Mouse (Mus musculus) hindbrain, postnatal 0 days (tissue): ENCODE data around the gene Eif5. TPM values are rescaled to one million over a fixed set of nuclear protein-coding genes. Genes with fewer than 3 reads are reported as not detected.

Experiments
- ATAC-seq: fragments of 200-750 bp; cut with Nextera tagmentation; 2 replicates; pipeline ENCODE4 v1.8.0; 2017; ENCODE audit warnings: mild to moderate bottlenecking, moderate TSS enrichment, moderate library complexity
- DNase-seq: peaks from one replicate; pipeline ENCODE4 v3.0.0-alpha.2; 2015; ENCODE audit warnings: low spot score
- H3K27ac ChIP-seq: fragments of 300-500 bp; sonication (generic); 2 replicates; pipeline ENCODE4 v1.5.1; 2014; ENCODE audit warnings: mild to moderate bottlenecking
- H3K27me3 ChIP-seq: fragments of 300-500 bp; sonication (generic); 2 replicates; pipeline ENCODE4 v1.6.1; 2014; ENCODE audit warnings: low read length, mixed read lengths; ENCODE audit not compliant: insufficient read depth
- H3K36me3 ChIP-seq: fragments of 300-500 bp; sonication (generic); 2 replicates; pipeline ENCODE4 v1.6.1; 2014; ENCODE audit warnings: low read length, mixed read lengths; ENCODE audit not compliant: insufficient read depth
- H3K4me1 ChIP-seq: fragments of 300-500 bp; sonication (generic); 2 replicates; pipeline ENCODE4 v1.6.1; 2014; ENCODE audit warnings: antibody characterized with exemption, low read length, mixed read lengths; ENCODE audit not compliant: insufficient read depth
- H3K4me2 ChIP-seq: fragments of 300-500 bp; sonication (generic); 2 replicates; pipeline ENCODE4 v1.6.1; 2014; ENCODE audit warnings: low read depth, mild to moderate bottlenecking, low read length, moderate library complexity, mixed read lengths
- H3K4me3 ChIP-seq: fragments of 300-500 bp; sonication (generic); 2 replicates; pipeline ENCODE4 v1.5.1; 2014; ENCODE audit warnings: low read length
- H3K9ac ChIP-seq: fragments of 300-500 bp; sonication (generic); replicated peaks from 2 replicates; pipeline ENCODE4 v1.6.1; 2014; ENCODE audit warnings: mild to moderate bottlenecking, low read length, moderate library complexity, mixed read lengths
- H3K9me3 ChIP-seq: fragments of 300-500 bp; sonication (generic); 2 replicates; pipeline ENCODE4 v1.6.1; 2016; ENCODE audit warnings: low read length, mixed read lengths
- CTCF ChIP-seq: IDR thresholded peaks from 2 replicates; pipeline ENCODE4 v1.5.1; 2016; ENCODE audit warnings: antibody characterized with exemption, control low read depth, low read depth
- WGBS: fragments of 180-500 bp; shearing (Covaris S2); extraction: QIAGEN DNeasy Blood & Tissue Kit; methylation state at CpG from one replicate; pipeline ENCODE4 v1.1.7; 2014; 5-methylcytosine and 5-hydroxymethylcytosine counted together
- polyA plus RNA-seq: library from polyadenylated mRNA; unstranded; fragments of >200 nt; fragmentation: Nextera tagmentation; extraction: Ambion mirVana; gene quantifications from 2 replicates; pipeline ENCODE4 v1.2.1, GENCODE M21; 2015
- total RNA-seq: library from RNA; depleted of rRNA; stranded (reverse); fragments of >200 nt; gene quantifications from 2 replicates; pipeline ENCODE4 v1.2.3, GENCODE M21; 2014; rRNA removed

Eif5 gene
- total RNA-seq (197 and 343 TPM in 2 replicates), polyA plus RNA-seq (576 and 621 TPM in 2 replicates)

DNA sequence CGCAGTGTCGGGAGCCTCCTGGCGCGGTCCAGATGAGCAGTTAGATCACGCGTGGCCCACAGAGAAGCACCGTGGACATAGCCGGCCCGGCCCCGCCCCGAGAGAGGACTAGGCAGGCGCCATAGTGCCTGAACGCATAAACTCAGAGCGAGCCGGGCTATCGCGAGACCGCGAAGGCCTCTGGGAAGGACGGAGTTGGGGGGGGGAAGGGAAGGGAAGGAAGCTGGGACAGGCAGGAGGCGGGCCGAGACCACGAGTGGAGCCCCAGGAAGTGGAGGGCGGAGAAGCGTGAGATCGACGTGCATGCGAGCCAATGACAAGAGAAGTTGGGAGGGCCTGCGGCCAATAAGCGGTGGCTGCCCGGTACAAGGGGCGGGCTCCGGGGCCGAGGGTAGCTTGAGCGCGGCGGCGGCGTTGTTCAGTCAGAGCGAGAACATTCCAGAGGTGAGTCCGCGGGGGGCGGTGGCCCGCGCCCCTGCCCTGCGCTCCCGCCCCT, at the start of gene Eif5:
Gene Eif5, plus strand, starts transcription at position 221 of the 496 bp plus-strand sequence.
- Histone ChIP-seq H3K27ac (peak within 1 kb of the TSS; percentile 99), H3K4me3 (peak within 1 kb of the TSS; percentile 85), H3K9ac (peak within 1 kb of the TSS; percentile 98), H3K9me3 (no peaks in the 10 kb centered on the region), H3K27me3 (no peaks in the 10 kb centered on the region), H3K4me2 (peak within 1 kb of the TSS; percentile 87), H3K4me1 (peaks cover 7% of the 10 kb centered on the region; the same call in 1 of the 2 replicates), H3K36me3 (peaks cover 29% of the 10 kb centered on the region)
- peak; percentile 6; the same call in 1 of the 2 replicates for TF ChIP-seq CTCF
- WGBS = 0% methylated on average over 45 of the region's 47 CpGs
- peak; percentile 99 for DNase-seq
- ATAC-seq = peak; percentile 99

DNA sequence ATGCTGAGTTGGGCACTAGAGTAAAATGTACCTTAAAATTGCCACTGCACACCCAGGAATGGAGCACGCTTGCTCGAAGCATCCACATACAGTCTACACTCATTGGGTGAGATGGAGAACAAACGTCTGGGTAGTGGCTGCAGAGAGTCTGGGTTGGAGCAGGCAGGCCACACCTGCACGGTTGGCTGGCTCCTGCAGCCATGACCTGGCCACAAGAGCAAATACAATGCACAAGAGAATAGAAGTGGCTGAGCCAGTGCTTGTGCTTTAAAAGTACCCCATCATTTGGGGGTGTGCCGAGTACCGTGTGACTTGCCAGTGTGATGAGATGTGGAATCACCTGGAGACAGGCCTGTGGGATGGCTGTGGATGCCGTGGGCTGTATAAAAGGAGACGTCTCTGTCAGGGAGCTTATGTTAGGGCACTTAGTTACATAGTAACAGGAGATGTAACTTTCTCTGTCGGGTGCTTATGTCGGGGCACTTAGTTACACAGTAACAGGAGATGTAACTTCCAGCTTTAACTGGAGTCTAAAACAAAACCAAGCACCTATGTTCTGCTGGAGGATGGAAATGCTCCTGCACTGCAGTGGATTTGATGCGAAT, 48.5 kb upstream of the Eif5 start:
- DNase-seq (no peak), ATAC-seq (no peak)
- peaks cover 29% of the 10 kb centered on the region; the same call in 1 of the 2 replicates for H3K27me3 ChIP-seq

DNA sequence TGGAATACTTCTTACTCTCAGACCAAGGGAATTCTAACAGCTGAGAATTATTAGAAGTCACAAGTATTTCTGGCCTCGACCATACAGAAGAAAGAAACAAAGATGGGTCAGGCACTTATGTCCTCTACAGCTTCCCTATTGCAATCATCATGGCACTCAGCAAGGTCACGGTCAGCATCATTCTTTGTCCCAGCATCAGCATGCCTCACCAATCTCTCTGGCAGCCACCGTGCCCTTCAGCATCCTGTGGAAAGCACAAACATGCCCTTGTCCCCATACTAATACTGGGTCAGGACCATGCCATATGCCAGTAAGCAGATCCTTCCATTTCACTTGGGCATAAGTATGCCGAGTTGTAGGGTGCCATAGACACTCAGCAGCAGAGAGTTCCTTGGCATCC, 42.9 kb upstream of the Eif5 start:
- 65% methylated on average over 4 of the region's 4 CpGs for WGBS
- DNase-seq (no peak), ATAC-seq (no peak)
- Histone ChIP-seq H3K4me3 (no peak overlapping the region), H3K4me1 (no peaks in the 10 kb centered on the region), H3K4me2 (no peak overlapping the region), H3K27ac (no peak overlapping the region), H3K9me3 (no peaks in the 10 kb centered on the region), H3K9ac (no peak overlapping the region), H3K27me3 (no peaks in the 10 kb centered on the region), H3K36me3 (no peaks in the 10 kb centered on the region)
- TF ChIP-seq CTCF = no peak

More for the DNA sequence above, 48.5 kb upstream of the Eif5 start:
- 71% methylated on average over 11 of the region's 11 CpGs for WGBS
- H3K4me2 ChIP-seq = no peak overlapping the region
- H3K4me3 ChIP-seq = no peak overlapping the region
- TF ChIP-seq CTCF = no peak
- H3K27ac ChIP-seq = no peak overlapping the region
- no peaks in the 10 kb centered on the region for H3K36me3 ChIP-seq
- 0 out of 2 replicates have a peak, but pooled peaks cover 6% of the 10 kb centered on the region for H3K4me1 ChIP-seq
- no peak overlapping the region for H3K9ac ChIP-seq
- H3K9me3 ChIP-seq = no peaks in the 10 kb centered on the region

DNA sequence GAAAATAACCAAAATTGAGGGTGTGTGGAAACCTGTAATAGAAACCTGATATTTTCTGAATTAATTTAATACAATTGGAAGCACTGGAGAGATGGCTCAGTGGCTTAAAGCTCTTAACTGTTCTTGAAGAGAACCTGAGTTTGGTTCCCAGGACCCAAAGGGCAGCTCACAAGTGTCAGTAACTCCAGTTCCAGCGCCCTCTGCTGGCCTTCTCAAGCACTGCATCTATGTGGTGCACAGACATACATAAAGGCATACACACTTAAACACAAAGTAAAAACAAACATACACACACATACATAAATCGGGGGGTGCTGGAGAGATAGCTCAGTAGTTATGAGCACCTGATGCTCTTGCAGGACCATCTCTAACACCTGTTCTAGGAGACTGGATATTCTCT, 40.7 kb upstream of the Eif5 start:
- TF ChIP-seq CTCF = peak; percentile 52
- Histone ChIP-seq H3K4me1 (no peaks in the 10 kb centered on the region), H3K9me3 (no peaks in the 10 kb centered on the region), H3K9ac (no peak overlapping the region), H3K4me2 (no peak overlapping the region), H3K36me3 (no peaks in the 10 kb centered on the region), H3K4me3 (no peak overlapping the region), H3K27me3 (no peaks in the 10 kb centered on the region), H3K27ac (no peak overlapping the region)
- 47% methylated on average over 2 of the region's 2 CpGs for WGBS
- DNase-seq (no peak), ATAC-seq (no peak)

- ATAC-seq = peak; percentile 67; the same call in 1 of the 2 replicates
- Histone ChIP-seq H3K4me3 (no peak overlapping the region), H3K27ac (peak overlapping the region; percentile 69; the same call in 1 of the 2 replicates), H3K27me3 (no peaks in the 10 kb centered on the region), H3K4me1 (no peaks in the 10 kb centered on the region), H3K9me3 (no peaks in the 10 kb centered on the region), H3K9ac (no peak overlapping the region), H3K4me2 (no peak overlapping the region), H3K36me3 (no peaks in the 10 kb centered on the region)
- WGBS = 35% methylated on average over 5 of the region's 5 CpGs
- DNase-seq = peak; percentile 65
- peak; percentile 23; the same call in 1 of the 2 replicates for TF ChIP-seq CTCF
These were observed 38.2 kb upstream of the Eif5 start for GRCm38 (mm10) chr12:111499617-111500016.

DNA sequence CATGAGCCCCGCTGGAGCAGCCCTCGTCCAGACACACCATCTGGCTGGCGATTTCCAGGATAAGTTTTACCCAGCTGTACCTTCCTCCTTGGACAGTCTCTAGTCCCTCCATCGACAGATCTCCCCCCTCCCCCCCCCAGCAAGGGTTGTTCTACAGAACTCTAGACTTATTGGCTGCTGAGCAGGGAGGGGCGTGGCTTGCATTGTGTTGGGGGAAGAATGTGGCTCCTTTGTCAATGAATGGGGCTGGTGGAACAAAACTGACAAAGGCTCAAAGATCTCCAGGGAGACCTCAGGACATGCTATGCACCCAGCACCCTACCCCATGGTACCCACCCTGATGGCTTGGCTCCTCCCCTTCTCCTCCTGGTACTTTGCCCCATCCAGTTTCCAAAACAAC, 37.1 kb upstream of the Eif5 start:
- peak overlapping the region; percentile 10; the same call in 1 of the 2 replicates for H3K4me2 ChIP-seq
- H3K9ac ChIP-seq = no peak overlapping the region
- H3K36me3 ChIP-seq = no peaks in the 10 kb centered on the region
- H3K4me1 ChIP-seq = no peaks in the 10 kb centered on the region
- H3K9me3 ChIP-seq = no peaks in the 10 kb centered on the region
- no peak for TF ChIP-seq CTCF
- no peak overlapping the region for H3K4me3 ChIP-seq
- H3K27ac ChIP-seq = peak overlapping the region; percentile 69
- H3K27me3 ChIP-seq = no peaks in the 10 kb centered on the region
- 10% methylated on average over 5 of the region's 5 CpGs for WGBS
- ATAC-seq (peak; percentile 81), DNase-seq (peak; percentile 70)

DNA sequence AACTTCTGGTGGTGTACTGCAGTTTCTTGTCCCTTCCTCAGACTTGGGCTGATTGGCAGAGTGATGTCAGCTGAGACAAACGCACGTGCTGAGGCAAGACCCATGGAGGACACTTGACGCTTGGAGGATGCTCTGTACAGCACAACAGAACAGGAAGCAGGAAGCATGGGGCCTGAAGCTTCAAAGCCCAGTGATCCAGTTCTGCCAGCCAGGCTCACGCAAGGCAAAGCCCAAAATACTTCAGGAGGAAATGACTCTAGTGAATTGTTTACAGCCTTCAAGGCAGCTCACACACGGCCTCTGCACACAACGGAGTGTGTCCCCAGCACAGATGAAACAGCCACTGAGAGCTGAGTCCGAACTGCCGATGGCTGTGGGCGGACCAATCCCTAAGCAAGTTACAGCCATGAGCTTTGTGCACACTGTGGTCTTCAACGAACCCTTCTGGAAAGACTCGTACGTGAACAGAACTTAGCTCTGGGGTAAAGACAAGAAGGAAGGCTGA, 34.7 kb upstream of the Eif5 start:
- 86% methylated on average over 12 of the region's 12 CpGs for WGBS
- H3K4me2 ChIP-seq = no peak overlapping the region
- DNase-seq = no peak
- H3K36me3 ChIP-seq = no peaks in the 10 kb centered on the region
- no peaks in the 10 kb centered on the region for H3K4me1 ChIP-seq
- H3K9me3 ChIP-seq = no peaks in the 10 kb centered on the region
- no peaks in the 10 kb centered on the region for H3K27me3 ChIP-seq
- no peak overlapping the region for H3K4me3 ChIP-seq
- no peak overlapping the region for H3K27ac ChIP-seq
- ATAC-seq = no peak
- no peak for TF ChIP-seq CTCF
- H3K9ac ChIP-seq = no peak overlapping the region
